9 mouse cellular contexts compared by ENCODE assay signal in the genomic region with DNA sequence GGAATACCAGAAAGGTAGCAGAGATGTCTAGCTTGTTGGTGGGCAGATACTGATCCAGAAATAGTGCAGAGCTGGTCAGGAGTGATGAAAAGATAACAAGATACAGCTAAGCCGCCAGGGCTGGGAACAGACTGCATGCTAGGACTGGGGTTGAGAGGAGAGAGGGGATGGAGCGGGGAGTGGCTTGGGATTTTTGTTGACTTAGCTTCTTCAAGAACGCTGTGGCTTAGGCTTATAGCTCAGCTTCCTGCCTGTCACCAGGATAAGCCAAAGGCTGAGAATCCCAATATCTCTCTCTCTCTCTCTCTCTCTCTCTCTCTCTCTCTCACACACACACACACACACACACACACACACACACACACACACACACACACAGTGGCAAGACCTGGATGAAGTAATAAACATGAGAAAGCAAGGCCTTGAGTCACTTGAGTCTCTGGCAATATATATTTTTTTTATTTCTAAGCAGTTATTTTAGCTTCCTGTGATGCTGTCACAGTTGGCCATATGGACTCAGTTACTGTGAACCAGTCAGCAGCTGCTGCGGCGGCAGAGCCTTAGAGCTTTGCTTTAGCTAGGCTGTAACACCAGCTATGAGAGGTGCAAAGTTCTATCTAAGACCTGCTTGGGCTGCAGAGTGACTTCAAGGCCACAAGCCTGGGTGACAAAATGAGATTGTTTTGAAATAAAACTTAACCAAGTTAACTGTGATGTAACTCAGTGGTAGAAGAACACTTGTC. TPM values are rescaled to one million over a fixed set of nuclear protein-coding genes. Genes with fewer than 3 reads are reported as not detected.
DNase-seq lines count a peak whose midpoint lies in the region; ATAC-seq and TF ChIP-seq lines count a peak whose summit lies in the region.
"Had no signal": no experiment of that assay in that cellular context is flagged by ENCODE, and none has a peak within 500 bp of the region (broad histone marks: within the 10 kb centered on the region; RNA-seq: fewer than 3 reads in every experiment).

No protein-coding gene starts in this region.

- intact Hi-C loops in heart, postnatal 36 days (cut with DNase I), result no loop called here

- no peaks in the 10 kb centered on the region for H3K27me3 ChIP-seq in lung, embryonic 14.5 days (ENCODE audit: insufficient read depth, low read length)
- no peaks in the 10 kb centered on the region for H3K27me3 ChIP-seq in intestine, embryonic 15.5 days (replicated peaks)

- no peak overlapping the region for H3K4me3 ChIP-seq in lung, embryonic 14.5 days (ENCODE audit: low read depth, low read length)
- H3K4me3 ChIP-seq in lung, adult 2 months (replicated peaks; ENCODE audit: extremely low read depth, low read depth, low read length), result no peak overlapping the region
- H3K4me3 ChIP-seq in intestine, embryonic 15.5 days (replicated peaks), result no peak overlapping the region

- no peaks in the 10 kb centered on the region for H3K36me3 ChIP-seq in lung, embryonic 14.5 days (ENCODE audit: insufficient read depth)
- no peaks in the 10 kb centered on the region for H3K36me3 ChIP-seq in intestine, embryonic 15.5 days

- no peak for ATAC-seq in lung, embryonic 14.5 days (ENCODE audit: insufficient read depth)
- ATAC-seq in intestine, embryonic 15.5 days, result peak; percentile 63; the same call in 1 of the 2 replicates

- no peak overlapping the region for H3K4me2 ChIP-seq in lung, embryonic 14.5 days
- H3K4me2 ChIP-seq in intestine, embryonic 15.5 days (replicated peaks), result no peak overlapping the region

- DNase-seq in frontal cortex, adult 2 months (ENCODE audit: extremely low spot score in 1 of 2, low spot score in 1 of 2), result peak; percentile 80
- no peak for DNase-seq in frontal cortex, postnatal 25 days (ENCODE audit: low spot score in 2 of 2)
- DNase-seq in lung, embryonic 14.5 days, result peak; percentile 41
- DNase-seq in lung, adult 2 months, result no peak
- peak; percentile 53 for DNase-seq in yolk sac, embryonic 10.5 days (ENCODE audit: low spot score)
- no peak for DNase-seq in ovary, postnatal 36 days (ENCODE audit: low spot score)
- no peak for DNase-seq in heart, postnatal 36 days

- H3K9me3 ChIP-seq in lung, embryonic 14.5 days (ENCODE audit: low read depth, low read length), result no peaks in the 10 kb centered on the region
- H3K9me3 ChIP-seq in intestine, embryonic 15.5 days, result no peaks in the 10 kb centered on the region

- no peak overlapping the region for H3K9ac ChIP-seq in lung, embryonic 14.5 days
- no peak overlapping the region for H3K9ac ChIP-seq in intestine, embryonic 15.5 days

- TF ChIP-seq POLR2A in lung, adult 2 months (IDR thresholded peaks at IDR 0.05; ENCODE audit: borderline replicate concordance, extremely low read depth, low read depth, low read length), result no peak

- no peak for TF ChIP-seq CTCF in lung, embryonic 14.5 days (IDR thresholded peaks at IDR 0.05; ENCODE audit: low read depth)
- TF ChIP-seq CTCF in lung, adult 2 months (IDR thresholded peaks at IDR 0.05; ENCODE audit: insufficient read depth, low read length), result no peak

- 0 out of 2 replicates have a peak, but pooled peaks cover 3% of the 10 kb centered on the region for H3K4me1 ChIP-seq in lung, embryonic 14.5 days (ENCODE audit: insufficient read depth)
- H3K4me1 ChIP-seq in lung, adult 2 months (ENCODE audit: control insufficient read depth, insufficient read depth, low read length), result no peaks in the 10 kb centered on the region
- no peaks in the 10 kb centered on the region for H3K4me1 ChIP-seq in intestine, embryonic 15.5 days (replicated peaks)

- no peak overlapping the region; the same call in 1 of the 2 replicates for H3K27ac ChIP-seq in lung, embryonic 14.5 days (ENCODE audit: low read depth)
- peak overlapping the region; percentile 40; the same call in 1 of the 2 replicates for H3K27ac ChIP-seq in intestine, embryonic 15.5 days

- WGBS in lung, embryonic 14.5 days, result 29% methylated on average over 5 of the region's 5 CpGs
- 42% methylated on average over 5 of the region's 5 CpGs for WGBS in lung, adult 2 months
- 29% methylated on average over 5 of the region's 5 CpGs for WGBS in intestine, embryonic 15.5 days

RNA-seq across cellular contexts. Expression of a gene that starts 28.2 kb away (rescaled TPM):
- 96.8 and 108 TPM in 2 replicates for polyA plus RNA-seq in frontal cortex, adult 2 months (2012; rRNA removed)
- polyA plus RNA-seq in lung, embryonic 14.5 days (2014; fragmentation: Nextera tagmentation; extraction: Ambion mirVana), result 56.9 and 60.2 TPM in 2 replicates
- polyA plus RNA-seq in lung, adult 2 months (2012; rRNA removed), result 62.6 and 74.0 TPM in 2 replicates
- polyA plus RNA-seq in intestine, embryonic 15.5 days (2015; fragmentation: Nextera tagmentation; extraction: Ambion mirVana), result 83.4 and 84.8 TPM in 2 replicates
- 10 to 100 TPM; 28.5 to 30.4 TPM for total RNA-seq in heart, postnatal 36 days (2021)

RNA-seq across cellular contexts. Expression of a gene that starts 28.2 kb away (rescaled TPM):
- 38.6 and 42.5 TPM in 2 replicates for polyA plus RNA-seq in frontal cortex, adult 2 months (2012; rRNA removed)
- polyA plus RNA-seq in lung, embryonic 14.5 days (2014; fragmentation: Nextera tagmentation; extraction: Ambion mirVana), result not detected in 2 replicates
- polyA plus RNA-seq in lung, adult 2 months (2012; rRNA removed), result 0.11 and 0.90 TPM in 2 replicates
- 1.3 and 1.4 TPM in 2 replicates for polyA plus RNA-seq in intestine, embryonic 15.5 days (2015; fragmentation: Nextera tagmentation; extraction: Ambion mirVana)
- 1 to 10 TPM; 1.4 to 2.3 TPM for total RNA-seq in heart, postnatal 36 days (2021)

RNA-seq across cellular contexts. Expression of a gene that starts 57.3 kb away (rescaled TPM):
- polyA plus RNA-seq in frontal cortex, adult 2 months (2012; rRNA removed), result 1.4 and 1.8 TPM in 2 replicates
- polyA plus RNA-seq in lung, embryonic 14.5 days (2014; fragmentation: Nextera tagmentation; extraction: Ambion mirVana), result not detected in 2 replicates
- polyA plus RNA-seq in lung, adult 2 months (2012; rRNA removed), result 7.8 and 8.5 TPM in 2 replicates
- polyA plus RNA-seq in intestine, embryonic 15.5 days (2015; fragmentation: Nextera tagmentation; extraction: Ambion mirVana), result 0.09 TPM in 1 of 2 replicates, not detected in the other
- total RNA-seq in heart, postnatal 36 days (2021), result not detected
- total RNA-seq: heart, postnatal 25 days had no signal

Comparison
In these comparisons a context has a peak if more than half of its experiments do, and no peak if none do; other contexts are left out.
1. DNase-seq: peak in frontal cortex, adult 2 months (2 of 2), lung, embryonic 14.5 days (single experiment) and yolk sac, embryonic 10.5 days (single experiment); none in frontal cortex, postnatal 25 days (0 of 2), lung, adult 2 months (single experiment), ovary, postnatal 36 days (single experiment) and heart, postnatal 36 days (0 of 2).
2. RNA of a gene that starts 28.2 kb away (polyA plus RNA-seq): 38.6 to 42.5 TPM in frontal cortex, adult 2 months; 1.3 to 1.4 TPM in intestine, embryonic 15.5 days, 0.11 to 0.90 TPM in lung, adult 2 months and not detected in lung, embryonic 14.5 days; every median in the first group is over 10 times any median in the second.